Mouse (Mus musculus) liver, embryonic 12.5 days (tissue): ENCODE measurements around the gene Bsn. TPM values are rescaled to one million over a fixed set of nuclear protein-coding genes. Genes with fewer than 3 reads are reported as not detected.
"Not testable (repeated sequence)": the region's sequence is repeated elsewhere in the genome, so short reads cannot be mapped to it uniquely, and the experiment has no call there.

Source experiments
- ATAC-seq: fragments of 200-750 bp; cut with Nextera tagmentation; 2 replicates; pipeline ENCODE4 v1.8.0; 2017; ENCODE audit warnings: moderate number of reproducible peaks, mild to moderate bottlenecking, moderate library complexity
- H3K27ac ChIP-seq: fragments of 300-500 bp; sonication (generic); 2 replicates; pipeline ENCODE4 v1.5.1; 2016; ENCODE audit warnings: mild to moderate bottlenecking
- H3K27me3 ChIP-seq: fragments of 300-500 bp; sonication (generic); replicated peaks from 2 replicates; pipeline ENCODE4 v1.6.1; 2016; ENCODE audit warnings: mild to moderate bottlenecking, moderate library complexity
- H3K36me3 ChIP-seq: fragments of 300-500 bp; sonication (generic); 2 replicates; pipeline ENCODE4 v1.6.1; 2016; ENCODE audit warnings: mild to moderate bottlenecking, moderate library complexity
- H3K4me1 ChIP-seq: fragments of 300-500 bp; sonication (generic); 2 replicates; pipeline ENCODE4 v1.6.1; 2016
- H3K4me2 ChIP-seq: fragments of 300-500 bp; sonication (generic); 2 replicates; pipeline ENCODE4 v1.6.1; 2016; ENCODE audit warnings: mild to moderate bottlenecking, moderate library complexity
- H3K4me3 ChIP-seq: fragments of 300-500 bp; sonication (generic); 2 replicates; pipeline ENCODE4 v1.5.1; 2016; ENCODE audit warnings: mild to moderate bottlenecking, moderate library complexity
- H3K9ac ChIP-seq: fragments of 300-500 bp; sonication (generic); 2 replicates; pipeline ENCODE4 v1.6.1; 2016; ENCODE audit warnings: mild to moderate bottlenecking, moderate library complexity
- H3K9me3 ChIP-seq: fragments of 300-500 bp; sonication (generic); replicated peaks from 2 replicates; pipeline ENCODE4 v1.6.1; 2016; ENCODE audit warnings: mild to moderate bottlenecking, moderate library complexity
- WGBS: fragments of 180-500 bp; shearing (Covaris S2); methylation state at CpG from one replicate; pipeline ENCODE4 v1.1.7; 2016; ENCODE audit not compliant: insufficient replicate concordance; 5-methylcytosine and 5-hydroxymethylcytosine counted together
- polyA plus RNA-seq: library from polyadenylated mRNA; unstranded; fragments of >200 nt; fragmentation: Nextera tagmentation; extraction: Ambion mirVana; gene quantifications from 2 replicates; pipeline ENCODE4 v1.2.1, GENCODE M21; 2016

The Bsn gene
- polyA plus RNA-seq, 1 experiment from 2014 or later = 2.8 TPM

GRCm38 (mm10) chr9:108196222-108196621 lies 6.0 kb upstream of the Bsn start:
- Histone ChIP-seq H3K27me3 (peaks cover 36% of the 10 kb centered on the region), H3K4me1 (peaks cover 12% of the 10 kb centered on the region)
- H3K9me3 ChIP-seq, H3K4me3 ChIP-seq, H3K27ac ChIP-seq, H3K4me2 ChIP-seq, ATAC-seq, H3K9ac ChIP-seq, H3K36me3 ChIP-seq: not testable (repeated sequence)
- 49% methylated on average over 6 of the region's 6 CpGs for WGBS

GRCm38 (mm10) chr9:108189488-108189786 lies 747 bp downstream of the Bsn start:
- H3K27me3 ChIP-seq = peaks cover 95% of the 10 kb centered on the region

GRCm38 (mm10) chr9:108189023-108189422 lies 1.2 kb downstream of the Bsn start:
- ATAC-seq = no peak
- H3K4me1 ChIP-seq = peaks cover 12% of the 10 kb centered on the region
- H3K4me3 ChIP-seq = no peak overlapping the region
- no peak overlapping the region for H3K27ac ChIP-seq
- H3K27me3 ChIP-seq = peaks cover 91% of the 10 kb centered on the region
- H3K9ac ChIP-seq = no peak overlapping the region
- no peaks in the 10 kb centered on the region for H3K36me3 ChIP-seq
- H3K4me2 ChIP-seq = no peak overlapping the region
- H3K9me3 ChIP-seq = no peaks in the 10 kb centered on the region
- WGBS = 70% methylated on average over 7 of the region's 7 CpGs

More at GRCm38 (mm10) chr9:108189488-108189786, 747 bp downstream of the Bsn start:
- Histone ChIP-seq H3K27ac (no peak overlapping the region), H3K4me2 (peak overlapping the region; percentile 94), H3K9me3 (no peaks in the 10 kb centered on the region), H3K36me3 (no peaks in the 10 kb centered on the region), H3K4me1 (peaks cover 12% of the 10 kb centered on the region), H3K9ac (no peak overlapping the region), H3K4me3 (no peak overlapping the region)
- WGBS = 38% methylated on average over 5 of the region's 5 CpGs
- no peak for ATAC-seq

GRCm38 (mm10) chr9:108188511-108188910 lies 1.7 kb downstream of the Bsn start:
- H3K36me3 ChIP-seq = no peaks in the 10 kb centered on the region
- ATAC-seq = no peak
- no peaks in the 10 kb centered on the region for H3K9me3 ChIP-seq
- no peak overlapping the region for H3K4me2 ChIP-seq
- peaks cover 86% of the 10 kb centered on the region for H3K27me3 ChIP-seq
- WGBS = 60% methylated on average over 8 of the region's 8 CpGs
- H3K4me3 ChIP-seq = no peak overlapping the region
- H3K4me1 ChIP-seq = peaks cover 12% of the 10 kb centered on the region
- no peak overlapping the region for H3K9ac ChIP-seq
- no peak overlapping the region for H3K27ac ChIP-seq

- H3K9me3 ChIP-seq = no peaks in the 10 kb centered on the region
- no peaks in the 10 kb centered on the region for H3K36me3 ChIP-seq
- 28% methylated on average over 6 of the region's 6 CpGs for WGBS
- no peak for ATAC-seq
- H3K27ac ChIP-seq = no peak overlapping the region
- H3K9ac ChIP-seq = no peak overlapping the region
- no peak overlapping the region for H3K4me2 ChIP-seq
- peaks cover 12% of the 10 kb centered on the region for H3K4me1 ChIP-seq
- peaks cover 77% of the 10 kb centered on the region for H3K27me3 ChIP-seq
- H3K4me3 ChIP-seq = no peak overlapping the region
Observed at GRCm38 (mm10) chr9:108187616-108188015, 2.6 kb downstream of the Bsn start.

GRCm38 (mm10) chr9:108185786-108186185 lies 4.4 kb downstream of the Bsn start:
- no peak for ATAC-seq
- Histone ChIP-seq H3K36me3 (no peaks in the 10 kb centered on the region), H3K4me2 (no peak overlapping the region), H3K27ac (no peak overlapping the region), H3K4me1 (peaks cover 12% of the 10 kb centered on the region), H3K4me3 (no peak overlapping the region), H3K27me3 (peaks cover 58% of the 10 kb centered on the region), H3K9me3 (no peaks in the 10 kb centered on the region), H3K9ac (no peak overlapping the region)
- WGBS = 55% methylated on average over 8 of the region's 8 CpGs

GRCm38 (mm10) chr9:108183531-108183994 lies 6.6 kb downstream of the Bsn start:
- ATAC-seq = no peak
- Histone ChIP-seq H3K4me3 (no peak overlapping the region), H3K9ac (no peak overlapping the region), H3K27me3 (peaks cover 36% of the 10 kb centered on the region), H3K4me1 (0 out of 2 replicates have a peak, but pooled peaks cover 6% of the 10 kb centered on the region), H3K36me3 (no peaks in the 10 kb centered on the region), H3K4me2 (no peak overlapping the region), H3K27ac (no peak overlapping the region), H3K9me3 (no peaks in the 10 kb centered on the region)
- 77% methylated on average over 19 of the region's 19 CpGs for WGBS

GRCm38 (mm10) chr9:108182806-108183506 lies 7.2 kb downstream of the Bsn start:
- no peak overlapping the region for H3K4me3 ChIP-seq
- H3K4me2 ChIP-seq = no peak overlapping the region
- 0 out of 2 replicates have a peak, but pooled peaks cover 6% of the 10 kb centered on the region for H3K4me1 ChIP-seq
- 61% methylated on average over 11 of the region's 11 CpGs for WGBS
- no peak overlapping the region for H3K27ac ChIP-seq
- ATAC-seq = no peak
- H3K9ac ChIP-seq = no peak overlapping the region
- H3K27me3 ChIP-seq = peaks cover 35% of the 10 kb centered on the region
- no peaks in the 10 kb centered on the region for H3K36me3 ChIP-seq
- no peaks in the 10 kb centered on the region for H3K9me3 ChIP-seq

- Histone ChIP-seq H3K4me1 (0 out of 2 replicates have a peak, but pooled peaks cover 6% of the 10 kb centered on the region), H3K4me2 (no peak overlapping the region), H3K36me3 (no peaks in the 10 kb centered on the region), H3K27ac (no peak overlapping the region), H3K4me3 (no peak overlapping the region), H3K9ac (no peak overlapping the region), H3K27me3 (peaks cover 7% of the 10 kb centered on the region; the same call in 1 of the 2 replicates), H3K9me3 (no peaks in the 10 kb centered on the region)
- no peak for ATAC-seq
- WGBS = 50% methylated on average over 5 of the region's 5 CpGs
Observed at GRCm38 (mm10) chr9:108178391-108178790, 11.8 kb downstream of the Bsn start.

- H3K4me2 ChIP-seq = no peak overlapping the region
- peaks cover 8% of the 10 kb centered on the region; the same call in 1 of the 2 replicates for H3K27me3 ChIP-seq
- no peak overlapping the region for H3K4me3 ChIP-seq
- H3K9ac ChIP-seq = no peak overlapping the region
- no peak for ATAC-seq
- no peak overlapping the region for H3K27ac ChIP-seq
- H3K36me3 ChIP-seq = no peaks in the 10 kb centered on the region
- WGBS = 66% methylated on average over 19 of the region's 19 CpGs
- 0 out of 2 replicates have a peak, but pooled peaks cover 6% of the 10 kb centered on the region for H3K4me1 ChIP-seq
- no peaks in the 10 kb centered on the region for H3K9me3 ChIP-seq
Observed at GRCm38 (mm10) chr9:108175116-108175838, 14.9 kb downstream of the Bsn start.

GRCm38 (mm10) chr9:108172777-108173350 lies 17.3 kb downstream of the Bsn start:
- 0 out of 2 replicates have a peak, but pooled peaks cover 2% of the 10 kb centered on the region for H3K27me3 ChIP-seq
- ATAC-seq = no peak
- no peaks in the 10 kb centered on the region for H3K9me3 ChIP-seq
- 66% methylated on average over 5 of the region's 5 CpGs for WGBS
- H3K4me1 ChIP-seq = no peaks in the 10 kb centered on the region
- H3K27ac ChIP-seq = no peak overlapping the region
- H3K4me3 ChIP-seq = no peak overlapping the region
- no peak overlapping the region for H3K4me2 ChIP-seq
- no peak overlapping the region for H3K9ac ChIP-seq
- H3K36me3 ChIP-seq = no peaks in the 10 kb centered on the region

- Histone ChIP-seq H3K4me1 (no peaks in the 10 kb centered on the region), H3K27ac (no peak overlapping the region), H3K4me3 (no peak overlapping the region), H3K36me3 (no peaks in the 10 kb centered on the region), H3K27me3 (0 out of 2 replicates have a peak, but pooled peaks cover 2% of the 10 kb centered on the region), H3K9me3 (no peaks in the 10 kb centered on the region), H3K4me2 (no peak overlapping the region), H3K9ac (no peak overlapping the region)
- ATAC-seq = no peak
- 71% methylated on average over 10 of the region's 10 CpGs for WGBS
Observed at GRCm38 (mm10) chr9:108169751-108170150, 20.4 kb downstream of the Bsn start.
